Mouse (Mus musculus) ES-E14 (cell line): Measurements from ENCODE around the gene Mdm2.

ENCODE experiments used
- CHD2 ChIP-seq: IDR thresholded peaks from 2 replicates; pipeline ENCODE4 v1.6.1; 2014; ENCODE audit warnings: mild to moderate bottlenecking, low read depth, low read length, inconsistent platforms
- HCFC1 ChIP-seq: IDR thresholded peaks from 2 replicates; pipeline ENCODE4 v1.6.1; 2012; ENCODE audit warnings: low read length, inconsistent platforms, borderline replicate concordance; ENCODE audit not compliant: insufficient read depth
- MAFK ChIP-seq: IDR thresholded peaks from 2 replicates; pipeline ENCODE4 v1.6.1; 2014; ENCODE audit warnings: mild to moderate bottlenecking, low read depth, low read length, inconsistent platforms; ENCODE audit not compliant: insufficient read depth
- ZC3H11A ChIP-seq: IDR thresholded peaks from 2 replicates; pipeline ENCODE4 v1.6.1; 2012; ENCODE audit warnings: low read depth, mild to moderate bottlenecking, inconsistent platforms, low read length, borderline replicate concordance
- ZNF384 ChIP-seq: IDR thresholded peaks from 2 replicates; pipeline ENCODE4 v1.6.1; 2012; ENCODE audit warnings: low read depth, low read length, inconsistent platforms

- TF ChIP-seq HCFC1, result no peak
- TF ChIP-seq ZNF384, result no peak
- TF ChIP-seq CHD2, result no peak
- TF ChIP-seq MAFK, result no peak
- no peak for TF ChIP-seq ZC3H11A
These were observed 61.1 kb downstream of the Mdm2 start for GRCm38 (mm10) chr10:117649292-117650041.
